Mouse (Mus musculus) B cell, adult 67 days (primary cell): ENCODE measurements around the gene Creld2. TPM values are rescaled to one million over a fixed set of nuclear protein-coding genes. Genes with fewer than 3 reads are reported as not detected.

Source experiments
- total RNA-seq, 2 experiments: library from RNA; stranded (reverse); gene quantifications; 4 replicates each; pipeline ENCODE4 v1.2.4; 2023

Gene Creld2
- 10 to 100 TPM; 38.2 to 40.5 TPM for total RNA-seq

DNA sequence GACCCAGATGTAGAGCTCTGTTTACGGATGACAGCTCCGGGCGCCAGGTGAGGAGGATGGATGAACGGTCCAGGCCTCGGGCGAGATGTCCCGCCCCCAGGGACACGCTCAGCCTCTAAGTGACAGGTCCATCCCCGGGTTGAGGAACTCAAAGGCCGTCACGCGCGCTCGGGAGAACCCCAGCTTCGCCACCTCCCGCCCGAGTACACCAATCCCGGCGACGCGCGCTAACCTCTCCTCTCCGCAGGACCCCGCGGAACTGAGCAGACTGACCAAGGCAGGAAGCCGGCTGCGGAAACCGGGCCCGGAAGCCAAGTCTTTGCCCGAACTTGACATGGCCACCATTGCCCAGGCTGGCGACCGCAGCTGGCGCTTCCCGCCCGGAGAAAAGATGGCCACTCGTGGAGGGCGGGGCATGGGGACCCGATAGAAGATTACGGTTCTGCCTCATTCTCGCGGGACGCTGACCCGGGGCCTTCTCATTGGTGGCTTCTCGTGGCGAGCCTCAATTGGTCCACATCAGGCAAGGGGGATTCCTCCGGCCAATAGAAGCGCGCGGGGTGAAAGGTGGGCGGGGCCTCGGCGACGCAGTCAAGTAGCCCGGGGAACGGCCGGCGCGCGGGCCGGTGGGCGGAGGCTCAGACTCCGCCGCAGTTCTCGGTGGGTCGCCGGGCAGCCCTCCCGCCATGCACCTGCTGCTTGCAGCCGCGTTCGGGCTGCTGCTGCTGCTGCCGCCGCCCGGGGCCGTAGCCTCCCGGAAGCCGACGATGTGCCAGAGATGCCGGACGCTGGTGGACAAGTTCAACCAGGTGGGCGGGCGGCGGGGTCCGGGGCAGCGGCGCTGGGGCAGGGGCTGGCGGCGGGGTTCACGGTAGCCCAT, at the start of gene Creld2, which contains the start of gene Alg12:
Creld2 (plus strand) TSS at position 621 of the 880 bp plus-strand sequence.
Alg12 (minus strand) TSS at position 293 of the 880 bp plus-strand sequence.

DNA sequence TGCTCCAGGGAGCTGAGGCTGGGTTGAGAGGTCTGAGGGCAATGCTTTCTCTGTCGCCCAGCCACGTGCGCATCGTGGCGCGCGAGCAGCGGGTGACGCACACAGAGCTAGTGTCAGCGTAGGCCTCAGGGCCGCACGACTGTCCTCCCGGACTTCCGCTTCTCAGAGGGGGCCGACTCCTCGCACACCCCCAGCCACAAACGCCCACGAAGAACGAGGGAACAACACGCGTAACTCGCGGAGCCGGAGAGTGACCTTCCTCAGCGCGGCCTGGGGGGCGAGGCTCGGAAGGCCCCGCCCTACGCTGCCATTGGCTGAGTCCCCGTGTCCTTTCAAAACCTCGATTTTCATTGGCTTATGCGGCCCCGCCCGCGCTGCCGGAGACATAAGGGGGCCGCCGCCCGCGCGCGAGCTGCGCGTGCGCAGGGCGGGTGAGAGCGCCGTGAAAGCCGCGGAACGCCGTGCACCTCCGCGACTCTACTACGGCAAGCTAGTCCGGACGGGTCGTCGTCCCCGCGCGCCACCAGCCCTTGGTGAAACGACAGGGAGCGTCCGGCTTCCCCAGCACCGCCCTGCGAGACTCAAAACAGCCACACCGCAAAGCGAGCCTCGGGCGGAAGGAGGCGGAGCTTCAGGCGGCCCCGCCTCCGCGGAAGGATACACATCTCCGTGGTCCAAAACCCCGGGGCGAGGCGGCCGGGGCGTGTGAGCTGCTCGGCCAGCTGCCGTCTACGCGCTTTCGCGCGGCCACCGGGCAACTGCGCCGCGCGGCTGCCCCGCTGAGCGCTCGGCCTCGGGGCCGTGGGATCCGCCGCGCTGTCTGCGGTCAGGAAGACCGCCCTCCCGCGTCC, 42.6 kb downstream of the Creld2 start, which contains the start of gene Pim3:
Pim3 (plus strand) TSS at position 415 of the 851 bp plus-strand sequence.

Other genes with a start within 250 kb of the Creld2 start
- not detected for gene Zdhhc25, start 219.3 kb upstream of the Creld2 start, total RNA-seq
- gene Brd1, start 85.4 kb upstream of the Creld2 start, total RNA-seq: 100 to 1,000 TPM; 123 TPM
- 10 to 100 TPM; 35.5 to 36.1 TPM for gene Zbed4, start 68.0 kb upstream of the Creld2 start, total RNA-seq
- gene Alg12, start 328 bp upstream of the Creld2 start, total RNA-seq: 10 to 100 TPM; 20.1 to 30.7 TPM
- gene Pim3, start 42.5 kb downstream of the Creld2 start, total RNA-seq: 10 to 100 TPM; 73.9 to 94.1 TPM
- gene Ttll8, start 134.8 kb downstream of the Creld2 start, total RNA-seq: not detected
- not detected for gene Mlc1, start 159.4 kb downstream of the Creld2 start, total RNA-seq
- not detected for gene Mov10l1, start 163.3 kb downstream of the Creld2 start, total RNA-seq
- gene Panx2, start 240.1 kb downstream of the Creld2 start, total RNA-seq: not detected